Mouse (Mus musculus): ENCODE results near the gene Snrnp35.
"Not testable (repeated sequence)": the region's sequence is repeated elsewhere in the genome, so short reads cannot be mapped to it uniquely, and the experiment has no call there.

The Snrnp35 gene

DNA sequence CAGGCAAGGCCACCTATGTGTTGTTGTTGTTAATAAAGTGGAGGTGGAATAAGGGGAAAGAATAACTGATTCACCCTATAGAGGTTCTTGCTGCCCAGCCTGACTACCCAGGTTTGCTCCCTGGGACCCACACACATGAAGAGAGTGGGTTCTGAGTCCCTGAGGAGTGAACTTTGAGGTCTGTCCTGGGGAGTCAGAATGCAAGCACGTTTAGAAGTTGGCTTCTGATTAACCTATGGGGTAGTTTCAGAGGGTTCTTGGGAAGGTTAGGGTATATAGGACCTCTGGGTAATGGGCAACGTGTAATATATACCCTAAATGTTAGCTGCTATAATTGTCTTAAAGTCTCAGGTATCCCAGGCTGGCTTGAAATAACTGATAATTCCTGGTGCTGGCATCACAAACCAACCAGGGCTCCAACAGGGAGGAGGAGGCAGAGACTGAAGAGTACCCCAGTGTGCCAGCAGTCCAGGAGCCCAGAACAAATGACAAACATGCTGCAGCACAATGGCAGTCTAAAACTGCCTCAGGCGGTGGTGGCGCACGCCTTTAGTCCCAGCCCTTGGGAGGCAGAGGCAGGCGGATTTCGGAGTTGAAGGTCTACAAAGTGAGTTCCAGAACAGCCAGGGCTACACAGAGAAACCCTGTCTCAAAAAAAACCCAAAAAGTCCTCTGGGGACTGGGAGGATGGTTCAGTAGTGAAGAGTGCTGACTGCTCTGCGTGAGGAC, 20.5 kb upstream of the Snrnp35 start:
- no peak for DNase-seq (ENCODE audit: low spot score)

DNA sequence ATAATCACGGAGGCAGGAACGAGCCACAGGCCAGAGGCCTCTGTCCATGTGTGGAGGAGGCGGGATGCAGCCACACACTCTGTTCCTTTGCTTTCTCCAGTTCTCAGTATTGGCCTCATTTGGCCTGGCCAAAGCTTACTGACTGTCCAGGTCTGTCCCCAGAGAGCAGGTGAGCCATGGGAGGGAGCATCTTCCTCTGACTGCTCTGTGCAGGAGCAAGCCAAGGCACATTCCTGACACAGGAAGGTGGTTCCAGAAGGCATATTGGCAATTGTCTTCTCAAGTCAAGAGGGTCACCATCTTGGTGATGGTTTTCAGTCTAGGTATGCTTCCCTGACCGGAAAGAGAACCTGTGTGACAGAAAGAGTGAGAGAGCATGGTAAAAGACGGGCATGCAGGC, 19.5 kb upstream of the Snrnp35 start:
- no peak for DNase-seq (ENCODE audit: low spot score)

DNA sequence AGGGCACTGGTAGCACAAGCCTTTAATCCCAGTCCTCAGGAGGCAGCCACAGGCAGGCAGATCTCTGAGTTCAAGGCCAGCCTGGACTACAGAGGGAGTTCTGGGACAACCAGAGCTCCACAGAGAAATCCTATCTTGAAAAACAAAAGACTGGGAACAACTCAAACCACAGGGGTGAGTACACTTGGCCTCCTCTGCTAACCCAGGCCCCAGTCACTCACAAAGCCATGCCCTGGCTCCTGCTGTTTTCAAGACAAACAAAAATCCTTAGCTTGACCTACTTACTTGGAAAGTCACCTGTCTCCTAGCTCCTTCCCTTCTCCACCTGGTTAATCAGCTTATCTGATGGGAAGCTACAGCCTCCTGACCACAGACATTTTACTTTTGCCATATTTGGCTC, 18.0 kb upstream of the Snrnp35 start:
- no peak for DNase-seq (ENCODE audit: low spot score)

DNA sequence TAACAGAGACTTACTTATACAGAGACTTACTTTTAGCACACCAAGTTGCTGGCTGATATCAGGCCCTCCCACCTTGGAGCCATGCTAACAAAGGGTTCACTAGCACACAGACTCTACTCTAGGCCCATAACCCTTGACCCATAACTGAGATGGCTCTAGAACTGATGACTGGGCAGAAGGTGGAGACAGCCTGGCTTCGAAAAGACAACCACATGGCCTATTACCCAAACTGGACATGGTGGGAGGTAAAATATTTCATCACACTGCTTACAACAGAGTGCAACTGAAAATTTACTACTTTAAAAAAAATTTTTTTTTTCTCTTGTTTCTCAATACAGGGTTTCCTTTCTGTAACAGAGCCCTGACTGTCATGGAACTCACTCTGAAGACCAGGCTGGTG, 15.2 kb upstream of the Snrnp35 start:
- no peak for DNase-seq (ENCODE audit: low spot score)

DNA sequence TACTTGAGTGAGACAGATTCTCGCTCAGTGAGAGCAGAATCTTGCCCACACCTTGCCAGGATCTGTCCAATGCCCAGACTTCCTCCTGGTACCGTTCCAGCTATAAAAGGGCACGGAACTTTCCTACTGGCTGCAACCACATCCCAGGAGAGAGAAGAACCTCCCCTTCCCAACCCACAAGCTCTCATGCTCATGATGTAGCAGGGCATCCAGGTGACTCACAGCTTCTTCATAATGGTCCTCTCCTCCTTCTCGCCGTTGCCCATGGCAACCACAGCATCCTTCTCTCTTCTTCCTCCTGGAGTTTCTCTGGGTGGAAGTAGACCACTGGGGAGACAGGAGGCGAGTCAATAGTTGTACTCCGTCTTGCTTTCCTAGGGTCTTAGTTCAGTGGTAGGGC, 14.6 kb upstream of the Snrnp35 start:
- no peak for DNase-seq (ENCODE audit: low spot score)

DNA sequence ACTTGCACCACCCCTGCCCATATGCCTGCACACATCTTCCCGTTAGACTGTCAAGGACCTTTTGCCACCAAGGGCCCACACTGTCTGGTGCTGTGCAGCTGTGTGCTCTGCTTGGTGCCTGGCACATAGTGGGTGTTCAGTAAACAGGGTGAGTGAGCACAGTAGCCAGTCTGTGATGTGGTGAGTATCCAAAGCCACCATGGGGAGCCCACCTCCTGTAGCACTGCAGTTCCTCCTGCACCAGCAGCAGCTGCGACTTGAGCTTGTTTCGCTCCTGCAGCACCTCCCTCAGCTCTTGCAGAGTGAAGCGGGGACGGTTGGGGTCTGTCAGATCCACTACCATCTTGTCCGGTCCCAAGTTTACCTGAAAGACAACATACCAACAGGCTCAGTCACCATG, 13.4 kb upstream of the Snrnp35 start:
- no peak for DNase-seq (ENCODE audit: low spot score)

DNA sequence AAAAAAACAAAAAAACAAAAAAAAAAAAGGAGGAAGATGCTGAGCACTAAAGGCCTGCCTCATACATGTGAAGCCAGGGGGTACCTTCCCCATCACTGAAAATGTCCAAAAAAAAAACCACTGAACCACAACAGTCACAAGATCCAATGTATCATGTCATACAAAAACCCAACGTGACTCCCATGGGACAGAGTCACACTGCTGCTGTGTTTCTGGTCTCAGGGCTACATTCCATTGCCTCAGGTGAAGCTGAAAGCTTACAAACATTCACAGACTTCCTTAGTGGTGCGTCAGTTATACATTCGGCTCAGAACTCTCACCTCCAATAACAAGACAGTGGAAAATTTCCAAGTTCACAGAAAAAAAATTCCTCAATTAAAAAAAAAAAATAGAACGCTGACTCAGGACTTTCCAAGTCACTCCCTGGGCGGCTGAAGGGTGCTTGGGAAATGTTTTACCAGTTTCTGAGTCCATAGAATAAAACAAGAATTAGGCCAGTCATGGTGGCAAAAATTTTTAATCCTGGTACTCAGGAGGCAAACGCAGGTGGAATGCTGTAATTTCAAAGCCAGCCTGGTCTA, 12.3 kb upstream of the Snrnp35 start:
- no peak for DNase-seq (ENCODE audit: low spot score)

DNA sequence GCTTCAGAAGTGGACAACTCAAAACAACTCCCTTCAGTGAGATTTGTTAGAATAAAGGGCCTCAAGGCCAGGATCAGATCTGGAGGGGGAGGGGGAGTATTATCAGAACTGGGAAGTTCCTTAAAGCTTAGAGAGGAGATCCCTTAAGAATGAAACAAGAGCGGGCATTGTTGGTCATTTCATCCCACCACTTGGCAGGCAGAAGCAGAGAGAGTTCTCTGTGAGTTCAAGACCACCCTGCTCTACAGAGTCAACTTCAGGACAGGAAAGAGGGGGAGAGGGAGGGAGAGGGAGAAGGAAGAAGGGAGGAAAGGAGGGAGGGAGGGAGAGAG, 4.1 kb upstream of the Snrnp35 start:
- no peak for DNase-seq (ENCODE audit: low spot score)

DNA sequence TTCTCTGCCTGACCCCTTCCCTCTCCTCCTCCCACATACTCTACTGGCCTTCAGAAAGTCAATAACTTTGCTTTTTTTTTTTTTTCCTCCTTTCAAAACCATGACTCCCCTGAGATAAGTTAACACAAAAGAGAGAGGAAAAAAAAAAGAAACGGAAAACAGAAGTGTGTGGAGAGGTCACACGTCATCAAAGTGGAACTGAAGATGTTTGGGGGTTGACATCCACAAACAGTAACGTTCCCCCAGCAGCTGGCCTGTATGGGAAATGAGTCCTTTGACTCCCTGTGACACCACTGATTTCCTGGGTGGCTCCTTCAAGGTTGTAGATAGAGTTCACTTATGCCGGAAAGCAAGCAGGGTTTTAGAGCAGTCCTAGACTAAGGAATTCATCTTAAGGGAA, 2.8 kb upstream of the Snrnp35 start:
- DNase-seq (ENCODE audit: low spot score) = no peak

DNA sequence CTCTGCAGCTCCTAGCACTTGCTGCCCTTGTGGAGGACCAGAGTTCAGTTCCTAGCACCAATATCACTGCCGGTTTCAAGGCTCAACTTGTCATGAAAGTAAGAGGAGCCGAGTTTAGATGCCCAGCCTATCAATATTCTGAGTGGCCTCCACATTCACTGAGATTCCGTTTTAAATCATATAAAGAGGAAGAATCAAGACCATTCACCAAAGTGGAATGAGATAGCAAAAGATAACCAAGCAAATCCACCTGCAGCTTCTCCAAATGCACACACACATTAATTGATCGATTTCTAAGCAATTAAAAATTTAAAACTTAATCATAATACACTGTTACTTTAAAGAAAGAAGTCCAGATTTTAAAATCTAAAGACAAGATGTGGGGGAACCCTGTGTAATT, 1.2 kb upstream of the Snrnp35 start:
- no peak for DNase-seq (ENCODE audit: low spot score)

DNA sequence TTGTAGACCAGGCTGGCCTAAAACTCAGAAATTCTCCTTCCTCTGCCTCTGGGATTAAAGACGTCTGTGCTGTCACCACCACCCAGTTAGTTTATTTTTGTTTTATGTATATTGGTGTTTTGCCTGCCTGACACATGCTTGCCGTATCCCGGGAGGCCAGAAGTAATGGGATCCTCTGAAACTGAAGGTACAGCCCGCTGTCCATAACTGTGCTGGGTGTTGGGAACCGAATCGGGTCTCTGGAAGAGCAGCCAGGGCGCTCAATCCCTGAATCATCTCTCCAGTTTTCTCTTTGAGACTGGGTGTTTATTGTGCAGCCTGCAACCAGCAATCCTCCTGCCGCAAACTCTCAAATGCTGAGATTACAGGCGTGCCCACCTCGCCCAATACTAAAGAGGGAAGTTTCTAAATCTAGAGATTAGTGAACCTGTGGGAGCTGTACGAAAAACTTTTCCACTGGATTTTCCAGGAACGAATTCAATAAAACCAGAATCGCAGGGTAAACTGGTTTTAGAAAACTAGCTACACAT, 433 bp upstream of the Snrnp35 start:
- DNase-seq (ENCODE audit: low spot score) = no peak

DNA sequence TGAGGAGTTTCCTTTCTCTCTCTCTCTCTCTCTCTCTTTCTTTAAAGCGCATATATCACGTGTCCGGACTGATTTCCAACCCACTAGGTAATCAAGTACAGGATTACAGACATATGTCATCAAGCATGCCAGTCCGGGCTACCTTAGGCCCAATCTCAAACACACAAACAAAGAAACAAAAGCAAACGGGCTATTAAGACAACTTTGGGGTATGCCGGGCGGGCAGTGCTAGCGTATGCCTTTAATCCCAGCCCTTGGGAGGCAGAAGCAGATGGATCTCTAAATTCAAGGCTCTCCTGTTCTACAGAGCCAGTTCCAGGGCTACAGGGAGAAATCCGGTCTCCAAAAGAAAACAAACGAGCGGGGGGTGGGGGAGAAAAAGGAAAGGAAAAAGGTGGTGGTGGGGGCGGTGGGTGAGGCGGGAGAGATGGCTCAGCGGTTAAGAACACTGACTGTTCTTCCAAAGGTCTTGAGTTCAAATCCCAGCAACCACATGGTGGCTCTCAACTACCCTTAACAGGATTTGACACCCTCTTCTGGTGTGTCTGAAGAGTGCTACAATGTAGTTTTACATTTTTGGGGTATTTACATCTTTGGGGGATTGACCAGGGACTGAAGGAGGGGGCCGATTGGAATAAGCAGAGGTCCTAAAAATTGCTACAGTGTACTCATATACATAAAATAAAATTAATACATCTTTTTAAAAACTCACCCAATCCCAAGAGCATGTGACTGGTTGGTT, 892 bp downstream of the Snrnp35 start:
- no peak for DNase-seq (ENCODE audit: low spot score)

DNA sequence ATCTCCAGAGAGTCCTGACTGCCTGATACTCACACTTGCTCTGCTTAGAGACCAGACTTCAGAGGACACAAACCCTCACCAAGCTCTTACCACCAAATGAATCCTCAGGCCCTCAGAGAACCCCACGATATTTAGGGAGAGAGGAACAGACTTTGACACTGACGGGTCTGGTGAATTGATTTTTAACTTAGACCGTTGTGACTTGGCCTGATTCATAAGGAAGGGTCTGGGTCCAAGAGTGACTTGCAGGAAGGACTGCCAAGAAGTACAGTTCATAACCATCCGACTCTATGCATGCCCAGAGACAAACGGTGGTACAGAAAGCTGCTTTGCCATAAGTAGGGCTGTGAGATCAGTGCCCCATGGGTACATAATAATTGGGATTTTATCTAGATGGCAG, 2.7 kb downstream of the Snrnp35 start:
- DNase-seq (ENCODE audit: low spot score) = no peak

DNA sequence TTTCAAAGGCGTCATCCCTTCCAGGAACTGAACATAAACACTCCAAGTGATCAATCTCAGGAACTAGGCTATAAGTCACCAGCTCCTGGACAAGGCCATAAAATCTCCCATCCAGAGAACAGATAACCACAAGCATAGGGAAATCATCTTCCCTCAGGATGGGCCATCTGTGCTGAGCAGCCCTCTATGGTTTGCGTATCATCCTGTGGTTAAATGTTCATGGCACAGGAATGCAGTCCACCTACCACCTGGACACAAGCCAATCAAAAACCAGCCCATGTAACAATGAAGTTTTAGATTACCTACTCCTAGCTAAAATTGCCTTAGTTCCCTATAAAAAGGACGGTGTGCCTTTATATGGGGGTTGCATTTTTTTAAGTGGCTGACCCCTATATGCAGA, 6.0 kb downstream of the Snrnp35 start:
- no peak for DNase-seq (ENCODE audit: low spot score)

DNA sequence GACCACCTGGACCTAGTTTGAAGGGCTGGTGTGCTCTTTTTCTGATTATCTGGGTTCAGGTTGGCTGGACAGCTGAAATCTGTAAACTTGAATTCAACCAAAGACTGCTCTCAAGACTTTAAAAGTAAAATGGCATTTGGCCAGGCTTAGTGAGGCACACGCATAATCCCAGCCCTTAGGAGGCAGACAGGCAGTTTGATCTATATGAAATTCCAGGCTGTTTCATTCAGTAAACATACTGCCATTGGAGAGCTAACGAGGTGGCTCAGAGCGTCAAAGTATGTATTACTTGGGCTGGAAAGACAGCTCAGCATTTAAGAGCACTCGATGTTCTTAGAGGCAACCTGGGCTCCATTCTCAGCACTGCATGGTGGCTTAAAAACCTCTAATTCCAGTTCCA, 8.8 kb downstream of the Snrnp35 start:
- no peak for DNase-seq (ENCODE audit: low spot score)

DNA sequence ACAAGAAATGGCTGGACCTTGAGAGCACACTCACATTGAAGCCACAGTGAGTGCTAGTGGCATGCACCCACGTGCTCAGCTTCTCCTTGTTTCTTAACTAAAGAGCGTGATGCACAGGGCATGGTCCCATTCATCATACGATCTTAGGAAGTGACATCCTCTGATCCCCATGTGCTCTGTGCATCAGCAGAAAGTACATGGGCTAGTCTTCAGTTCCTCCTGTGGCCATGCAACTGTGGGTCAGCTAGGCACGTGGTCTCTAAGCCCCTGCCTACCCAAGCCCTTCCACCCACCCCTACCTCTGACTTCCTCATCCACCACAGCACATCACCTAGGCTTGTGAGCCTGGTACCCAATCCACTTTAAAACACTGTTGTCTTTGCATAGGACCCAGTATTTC, 9.7 kb downstream of the Snrnp35 start:
- DNase-seq (ENCODE audit: low spot score) = no peak

DNA sequence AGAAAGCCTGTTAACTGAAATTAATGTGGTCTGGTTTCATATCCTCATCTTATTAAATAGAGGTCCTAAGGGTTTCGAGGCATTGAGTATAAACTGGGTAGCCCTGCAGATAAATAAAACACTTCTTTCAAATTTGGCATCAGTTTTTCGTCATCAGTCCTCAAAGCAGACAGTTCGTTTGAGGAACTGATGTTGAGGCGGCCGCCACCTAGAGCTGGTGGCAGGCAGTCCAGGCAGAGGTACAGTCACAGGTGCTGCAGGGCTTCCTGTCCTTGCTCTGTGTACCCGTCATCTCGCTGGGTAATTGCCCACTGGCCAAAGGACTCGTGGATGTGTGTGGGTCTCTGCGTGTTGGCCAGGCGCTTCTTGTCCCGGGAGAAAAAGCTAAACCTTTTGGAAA, 10.5 kb downstream of the Snrnp35 start:
- DNase-seq (ENCODE audit: low spot score) = no peak

DNA sequence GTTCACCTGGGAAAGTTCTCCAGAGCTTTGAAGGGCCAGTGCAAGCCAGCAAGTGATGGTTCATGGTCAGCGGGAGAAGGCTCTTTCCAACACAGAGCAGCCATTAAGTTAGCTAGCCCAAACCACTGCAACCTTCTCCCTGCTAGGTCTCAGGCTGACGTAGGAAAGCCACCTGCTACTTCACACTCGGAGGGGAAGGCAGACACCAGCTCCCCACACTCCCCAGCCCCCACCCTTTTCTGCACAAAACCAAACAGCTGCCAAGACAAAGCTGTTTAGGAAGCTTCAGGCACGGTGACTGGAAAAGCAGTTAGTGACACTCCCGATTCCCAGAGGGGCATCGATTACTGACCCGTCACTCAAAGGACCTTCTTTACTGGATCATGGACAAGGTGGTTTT, 12.6 kb downstream of the Snrnp35 start:
- DNase-seq (ENCODE audit: low spot score) = no peak

DNA sequence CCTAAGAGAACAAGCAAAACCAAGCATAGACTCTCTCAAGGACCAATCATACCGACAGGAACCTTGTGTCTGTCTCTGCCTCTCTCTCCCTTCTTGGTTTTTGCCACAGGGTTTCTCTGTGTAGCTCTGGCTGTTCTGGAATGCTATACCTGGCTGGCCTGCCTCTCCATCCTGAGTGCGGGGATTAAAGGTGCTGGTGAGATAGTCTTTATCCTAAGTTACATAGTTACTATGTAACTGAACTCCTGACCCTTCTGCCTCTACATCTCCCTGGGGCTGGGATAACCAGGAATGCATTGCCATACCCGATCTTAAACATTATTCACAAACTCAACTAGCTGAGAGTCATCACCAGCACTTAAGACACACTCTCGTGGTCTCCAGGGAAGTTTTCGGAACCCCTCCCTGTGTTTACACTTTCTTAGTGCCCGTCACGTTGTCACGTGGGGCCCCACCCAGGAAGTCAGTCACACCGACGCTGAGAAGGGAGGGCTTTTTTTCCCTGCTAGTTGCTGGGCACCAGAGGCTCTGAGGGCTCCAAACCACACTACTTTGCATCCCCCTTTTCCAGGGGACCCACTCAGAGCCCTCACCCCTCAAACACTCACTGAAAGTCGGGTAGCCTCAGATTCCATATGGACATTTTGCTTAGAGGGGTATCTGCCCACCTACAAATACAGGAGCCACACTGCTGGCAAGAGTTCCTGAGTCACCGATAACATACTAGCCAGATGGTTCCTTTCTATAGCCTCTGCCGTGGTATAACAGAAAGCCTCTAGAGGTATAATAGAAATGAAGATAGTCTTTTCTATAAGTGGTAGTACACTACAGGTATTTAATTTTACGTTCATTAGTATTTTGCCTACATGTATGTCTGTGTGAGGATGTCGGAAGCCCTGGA, 13.9 kb downstream of the Snrnp35 start:
- DNase-seq (ENCODE audit: low spot score) = no peak

DNA sequence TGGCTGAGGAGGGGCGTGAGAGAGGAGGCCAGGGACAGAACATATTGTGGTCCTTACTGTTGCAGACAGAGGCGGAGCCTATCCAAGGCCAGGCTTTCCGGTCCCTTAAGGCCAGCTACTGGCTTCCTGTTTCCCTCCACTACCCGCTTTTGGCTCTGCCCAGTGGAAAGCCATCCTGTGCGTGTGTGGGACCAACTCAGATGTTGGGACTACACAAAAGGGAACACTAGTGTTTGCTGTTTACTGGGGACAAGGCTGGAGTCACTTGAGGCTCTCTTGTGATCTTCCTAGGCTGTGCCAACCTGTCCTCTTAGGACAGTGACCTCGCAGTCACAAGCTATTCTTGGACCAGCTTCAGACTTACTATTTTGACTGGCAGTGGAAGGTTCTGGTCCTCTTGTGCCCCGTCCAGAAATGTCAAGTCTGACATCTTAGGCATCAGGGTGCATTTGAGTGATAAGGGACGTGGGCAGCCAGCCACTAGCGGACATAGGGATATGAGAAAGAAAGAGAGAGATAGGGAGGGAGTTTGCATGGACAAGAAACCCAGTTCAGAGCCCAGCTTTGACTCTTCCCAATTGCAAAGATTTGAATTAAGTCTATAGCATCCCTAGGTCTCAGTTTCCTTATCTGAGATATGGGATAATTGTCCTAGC, 15.4 kb downstream of the Snrnp35 start:
- no peak for DNase-seq (ENCODE audit: low spot score)

DNA sequence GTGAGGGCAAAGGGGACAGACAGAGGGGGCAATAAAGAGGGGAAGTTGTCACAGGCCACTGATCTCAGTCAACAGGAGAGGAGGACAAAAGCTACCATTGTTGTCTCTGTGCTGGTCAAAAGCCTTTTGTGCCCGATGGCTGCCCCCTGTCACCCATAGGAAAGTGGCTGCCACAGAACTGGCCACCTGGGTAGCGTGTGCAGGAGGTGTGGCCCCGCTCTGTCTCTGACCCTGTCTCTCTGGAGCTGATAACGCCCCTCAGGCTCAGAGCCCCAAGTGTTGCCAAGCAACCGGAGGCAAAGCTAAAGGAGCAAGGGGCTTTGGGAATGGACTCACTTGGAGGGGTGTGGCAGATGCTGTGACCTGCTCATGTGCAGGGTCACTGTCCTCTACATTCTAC, 16.1 kb downstream of the Snrnp35 start:
- DNase-seq (ENCODE audit: low spot score) = no peak

DNA sequence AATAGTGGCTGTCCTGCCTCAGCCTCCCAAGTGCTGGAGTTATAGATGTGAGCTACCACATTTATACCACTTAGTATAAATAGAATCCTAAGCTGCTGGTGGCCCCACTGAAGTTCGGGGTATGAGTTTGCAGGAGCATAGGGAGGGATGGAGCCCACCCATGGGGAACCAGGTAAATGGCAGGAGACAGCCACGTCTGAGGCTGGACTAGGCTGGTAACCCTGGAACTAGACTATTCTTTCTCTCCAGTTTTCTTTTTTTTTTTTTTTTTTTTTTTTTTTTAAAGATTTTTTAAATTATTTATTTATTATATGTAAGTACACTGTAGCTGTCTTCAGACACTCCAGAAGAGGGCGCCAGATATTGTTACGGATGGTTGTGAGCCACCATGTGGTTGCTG, 17.1 kb downstream of the Snrnp35 start:
- DNase-seq (ENCODE audit: low spot score) = not testable (repeated sequence)
